Mouse (Mus musculus) intestine, postnatal 0 days (tissue): ENCODE measurements at regions not wholly inside any gene's neighbourhood (a gene's known extent, or its start where the extent isn't known, plus 50 kb on each side); places are given as distances from the start of the nearest gene placed in this dataset.

Source experiments
- ATAC-seq: fragments of 200-750 bp; cut with Nextera tagmentation; 2 replicates; pipeline ENCODE4 v1.8.0; 2017; ENCODE audit warnings: mild to moderate bottlenecking, moderate TSS enrichment, moderate library complexity
- H3K27ac ChIP-seq: fragments of 300-500 bp; sonication (generic); 2 replicates; pipeline ENCODE4 v1.5.1; 2014; ENCODE audit warnings: mild to moderate bottlenecking, low read depth, low read length, moderate library complexity
- H3K27me3 ChIP-seq: fragments of 300-500 bp; sonication (generic); replicated peaks from 2 replicates; pipeline ENCODE4 v1.6.1; 2014; ENCODE audit warnings: low read length, mixed read lengths; ENCODE audit not compliant: control insufficient read depth, insufficient read depth
- H3K36me3 ChIP-seq: fragments of 300-500 bp; sonication (generic); 2 replicates; pipeline ENCODE4 v1.6.1; 2014; ENCODE audit warnings: mild to moderate bottlenecking, moderate library complexity; ENCODE audit not compliant: control insufficient read depth, insufficient read depth
- H3K4me1 ChIP-seq: fragments of 300-500 bp; sonication (generic); replicated peaks from 2 replicates; pipeline ENCODE4 v1.6.1; 2014; ENCODE audit warnings: antibody characterized with exemption, low read length, mixed read lengths; ENCODE audit not compliant: control insufficient read depth, insufficient read depth
- H3K4me2 ChIP-seq: fragments of 300-500 bp; sonication (generic); replicated peaks from 2 replicates; pipeline ENCODE4 v1.6.1; 2014; ENCODE audit warnings: low read depth, mild to moderate bottlenecking, moderate library complexity
- H3K4me3 ChIP-seq: fragments of 300-500 bp; sonication (generic); 2 replicates; pipeline ENCODE4 v1.5.1; 2014; ENCODE audit warnings: low read depth, low read length
- H3K9ac ChIP-seq: fragments of 300-500 bp; sonication (generic); 2 replicates; pipeline ENCODE4 v1.6.1; 2014; ENCODE audit warnings: mild to moderate bottlenecking, low read depth, low read length
- H3K9me3 ChIP-seq: fragments of 300-500 bp; sonication (generic); 2 replicates; pipeline ENCODE4 v1.6.1; 2016; ENCODE audit warnings: mixed run types; ENCODE audit not compliant: control insufficient read depth
- CTCF ChIP-seq: sonication (generic); IDR thresholded peaks from 2 replicates; pipeline ENCODE4 v1.5.1; 2016; ENCODE audit warnings: low read depth, mild to moderate bottlenecking, control low read depth, antibody characterized with exemption, moderate library complexity
- WGBS: fragments of 180-500 bp; shearing (Covaris S2); extraction: QIAGEN DNeasy Blood & Tissue Kit; methylation state at CpG from one replicate; pipeline ENCODE4 v1.1.7; 2014; 5-methylcytosine and 5-hydroxymethylcytosine counted together

GRCm38 (mm10) chr6:49606626-49607158 is 211.3 kb downstream of the Stk31 start:
- Histone ChIP-seq H3K4me3 (no peak overlapping the region), H3K4me2 (no peak overlapping the region), H3K27me3 (no peaks in the 10 kb centered on the region), H3K4me1 (no peaks in the 10 kb centered on the region), H3K9ac (no peak overlapping the region), H3K9me3 (no peaks in the 10 kb centered on the region), H3K27ac (no peak overlapping the region), H3K36me3 (no peaks in the 10 kb centered on the region)
- 56% methylated on average over 9 of the region's 9 CpGs for WGBS
- ATAC-seq, result no peak
- no peak for TF ChIP-seq CTCF

- Histone ChIP-seq H3K4me3 (no peak overlapping the region), H3K27ac (no peak overlapping the region), H3K9me3 (no peaks in the 10 kb centered on the region), H3K4me2 (no peak overlapping the region), H3K9ac (no peak overlapping the region), H3K27me3 (no peaks in the 10 kb centered on the region), H3K36me3 (no peaks in the 10 kb centered on the region), H3K4me1 (no peaks in the 10 kb centered on the region)
- WGBS, result 81% methylated on average over 2 of the region's 2 CpGs
- no peak for ATAC-seq
- no peak for TF ChIP-seq CTCF
Observed at GRCm38 (mm10) chr6:49624080-49624479, 198.4 kb upstream of the Npy start.

GRCm38 (mm10) chr6:49624564-49624963 is 197.9 kb upstream of the Npy start:
- Histone ChIP-seq H3K4me2 (no peak overlapping the region), H3K9me3 (no peaks in the 10 kb centered on the region), H3K4me3 (no peak overlapping the region), H3K4me1 (no peaks in the 10 kb centered on the region), H3K36me3 (no peaks in the 10 kb centered on the region), H3K27ac (no peak overlapping the region), H3K9ac (no peak overlapping the region), H3K27me3 (no peaks in the 10 kb centered on the region)
- 62% methylated on average over 5 of the region's 5 CpGs for WGBS
- TF ChIP-seq CTCF, result no peak
- no peak for ATAC-seq

GRCm38 (mm10) chr6:49633470-49634095 is 188.9 kb upstream of the Npy start:
- H3K27ac ChIP-seq, result no peak overlapping the region
- H3K36me3 ChIP-seq, result no peaks in the 10 kb centered on the region
- TF ChIP-seq CTCF, result no peak
- no peak overlapping the region for H3K9ac ChIP-seq
- no peaks in the 10 kb centered on the region for H3K27me3 ChIP-seq
- WGBS, result 46% methylated on average over 5 of the region's 5 CpGs
- H3K4me3 ChIP-seq, result no peak overlapping the region
- H3K9me3 ChIP-seq, result peaks cover 3% of the 10 kb centered on the region; the same call in 1 of the 2 replicates
- H3K4me2 ChIP-seq, result no peak overlapping the region
- no peak for ATAC-seq
- H3K4me1 ChIP-seq, result no peaks in the 10 kb centered on the region

- Histone ChIP-seq H3K4me1 (no peaks in the 10 kb centered on the region), H3K4me3 (no peak overlapping the region), H3K27me3 (no peaks in the 10 kb centered on the region), H3K4me2 (no peak overlapping the region), H3K9me3 (no peaks in the 10 kb centered on the region), H3K27ac (no peak overlapping the region), H3K36me3 (no peaks in the 10 kb centered on the region), H3K9ac (no peak overlapping the region)
- no peak for ATAC-seq
- TF ChIP-seq CTCF, result no peak
- WGBS, result 72% methylated on average over 2 of the region's 2 CpGs
Observed at GRCm38 (mm10) chr6:49637654-49638053, 184.9 kb upstream of the Npy start.

GRCm38 (mm10) chr6:49641256-49641655 is 181.3 kb upstream of the Npy start:
- ATAC-seq, result no peak
- H3K27me3 ChIP-seq, result no peaks in the 10 kb centered on the region
- H3K4me2 ChIP-seq, result no peak overlapping the region
- TF ChIP-seq CTCF, result no peak
- H3K27ac ChIP-seq, result no peak overlapping the region
- H3K4me3 ChIP-seq, result no peak overlapping the region
- no peaks in the 10 kb centered on the region for H3K9me3 ChIP-seq
- H3K36me3 ChIP-seq, result no peaks in the 10 kb centered on the region
- no peaks in the 10 kb centered on the region for H3K4me1 ChIP-seq
- 81% methylated on average over 5 of the region's 5 CpGs for WGBS
- no peak overlapping the region for H3K9ac ChIP-seq
